Mouse (Mus musculus): ENCODE measurements around the gene Crtap. TPM values are rescaled to one million over a fixed set of nuclear protein-coding genes. Genes with fewer than 3 reads are reported as not detected.
"Not testable (repeated sequence)": the region's sequence is repeated elsewhere in the genome, so short reads cannot be mapped to it uniquely, and the experiment has no call there.

The Crtap gene
- polyA plus RNA-seq, 1 experiment = 12.9 TPM

DNA sequence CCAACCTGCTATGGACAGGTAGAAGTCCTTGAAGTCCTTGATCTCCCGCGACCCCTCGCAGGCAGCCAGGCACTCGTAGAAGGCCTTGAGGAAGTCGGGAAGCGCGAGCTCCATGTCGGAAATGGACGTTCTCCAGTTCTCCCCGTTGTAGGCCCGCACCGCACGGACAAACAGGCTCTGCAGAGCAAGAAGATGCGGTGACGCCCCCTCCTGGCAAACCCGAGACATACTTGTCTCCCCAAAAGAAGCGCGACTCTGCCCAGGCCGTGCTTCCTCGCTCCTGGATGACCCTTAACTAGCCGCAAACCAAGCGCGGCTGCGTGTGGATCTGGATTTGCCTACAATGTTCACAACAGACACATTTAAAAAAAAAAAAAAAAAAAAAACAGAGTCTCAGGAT, 5.8 kb downstream of the Crtap start:
- H3K4me1 ChIP-seq (ENCODE audit: control insufficient read depth, insufficient read depth, low read length) = no peaks in the 10 kb centered on the region; the same call in 1 of the 2 replicates
- no peaks in the 10 kb centered on the region for H3K27me3 ChIP-seq (ENCODE audit: control insufficient read depth, insufficient read depth, low read length)
- H3K4me3 ChIP-seq (replicated peaks; ENCODE audit: insufficient read depth, low read depth, low read length) = no peak overlapping the region
- H3K27ac ChIP-seq (ENCODE audit: insufficient read depth, low read length) = no peak overlapping the region
- no peak for DNase-seq
- no peak for TF ChIP-seq CTCF (IDR thresholded peaks at IDR 0.05; ENCODE audit: borderline replicate concordance, insufficient read depth, low read depth, low read length)
- no peak for TF ChIP-seq POLR2A (IDR thresholded peaks at IDR 0.05; ENCODE audit: borderline replicate concordance, insufficient read depth, low read length)
- 90% methylated on average over 24 of the region's 24 CpGs for WGBS

GRCm38 (mm10) chr9:114382936-114383710, 7.4 kb downstream of the Crtap start:
- H3K27me3 ChIP-seq (ENCODE audit: control insufficient read depth, insufficient read depth, low read length) = no peaks in the 10 kb centered on the region
- H3K4me3 ChIP-seq (replicated peaks; ENCODE audit: insufficient read depth, low read depth, low read length) = no peak overlapping the region
- WGBS = 91% methylated on average over 17 of the region's 17 CpGs
- TF ChIP-seq POLR2A (IDR thresholded peaks at IDR 0.05; ENCODE audit: borderline replicate concordance, insufficient read depth, low read length) (no peak), CTCF (IDR thresholded peaks at IDR 0.05; ENCODE audit: borderline replicate concordance, insufficient read depth, low read depth, low read length) (no peak)
- H3K4me1 ChIP-seq (ENCODE audit: control insufficient read depth, insufficient read depth, low read length) = no peaks in the 10 kb centered on the region
- no peak for DNase-seq
- no peak overlapping the region for H3K27ac ChIP-seq (ENCODE audit: insufficient read depth, low read length)

- peak; percentile 21 to 26 for DNase-seq
- WGBS = 70% methylated on average over 17 of the region's 17 CpGs
- no peak overlapping the region for H3K27ac ChIP-seq (ENCODE audit: insufficient read depth, low read length)
Observed at GRCm38 (mm10) chr9:114380881-114381733, 9.4 kb downstream of the Crtap start.

GRCm38 (mm10) chr9:114379871-114380270, 10.6 kb downstream of the Crtap start:
- no peak for DNase-seq
- no peak for TF ChIP-seq POLR2A (IDR thresholded peaks at IDR 0.05; ENCODE audit: borderline replicate concordance, insufficient read depth, low read length)
- TF ChIP-seq CTCF (IDR thresholded peaks at IDR 0.05; ENCODE audit: borderline replicate concordance, insufficient read depth, low read depth, low read length) = no peak

More at GRCm38 (mm10) chr9:114380881-114381733, 9.4 kb downstream of the Crtap start:
- no peaks in the 10 kb centered on the region for H3K27me3 ChIP-seq (ENCODE audit: control insufficient read depth, insufficient read depth, low read length)
- peak; percentile 42; the same call in 1 of the 2 replicates for TF ChIP-seq CTCF (IDR thresholded peaks at IDR 0.05; ENCODE audit: borderline replicate concordance, insufficient read depth, low read depth, low read length)
- TF ChIP-seq POLR2A (IDR thresholded peaks at IDR 0.05; ENCODE audit: borderline replicate concordance, insufficient read depth, low read length) = no peak
- no peak overlapping the region for H3K4me3 ChIP-seq (replicated peaks; ENCODE audit: insufficient read depth, low read depth, low read length)
- H3K4me1 ChIP-seq (ENCODE audit: control insufficient read depth, insufficient read depth, low read length) = no peaks in the 10 kb centered on the region

DNA sequence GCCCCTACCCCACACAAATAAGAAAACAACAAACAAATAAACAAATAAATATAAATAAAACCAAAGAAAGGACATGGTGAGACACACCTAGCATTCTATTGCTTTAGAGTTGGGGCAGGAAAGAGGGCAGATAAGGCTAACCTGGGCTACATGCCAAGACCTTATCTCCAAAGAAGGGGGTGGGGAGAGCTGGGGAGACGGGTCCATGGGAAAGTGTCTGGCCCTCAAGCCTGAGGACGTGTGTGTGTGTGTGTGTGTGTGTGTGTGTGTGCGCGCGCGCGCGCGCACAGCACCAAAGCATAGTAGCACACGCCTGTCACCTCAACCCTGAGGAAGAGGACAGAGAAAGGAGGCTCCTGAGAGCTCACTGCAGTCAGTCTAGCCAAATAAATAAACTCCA, 13.3 kb downstream of the Crtap start:
- H3K4me3 ChIP-seq (replicated peaks; ENCODE audit: insufficient read depth, low read depth, low read length) = no peak overlapping the region
- TF ChIP-seq POLR2A (IDR thresholded peaks at IDR 0.05; ENCODE audit: borderline replicate concordance, insufficient read depth, low read length) = no peak
- no peak for TF ChIP-seq CTCF (IDR thresholded peaks at IDR 0.05; ENCODE audit: borderline replicate concordance, insufficient read depth, low read depth, low read length)
- no peaks in the 10 kb centered on the region for H3K27me3 ChIP-seq (ENCODE audit: control insufficient read depth, insufficient read depth, low read length)
- H3K4me1 ChIP-seq (ENCODE audit: control insufficient read depth, insufficient read depth, low read length) = no peaks in the 10 kb centered on the region
- 91% methylated on average over 10 of the region's 10 CpGs for WGBS
- no peak overlapping the region for H3K27ac ChIP-seq (ENCODE audit: insufficient read depth, low read length)
- DNase-seq = no peak

More at GRCm38 (mm10) chr9:114379871-114380270, 10.6 kb downstream of the Crtap start:
- no peaks in the 10 kb centered on the region for H3K4me1 ChIP-seq (ENCODE audit: control insufficient read depth, insufficient read depth, low read length)
- H3K27ac ChIP-seq (ENCODE audit: insufficient read depth, low read length) = no peak overlapping the region
- no peak overlapping the region for H3K4me3 ChIP-seq (replicated peaks; ENCODE audit: insufficient read depth, low read depth, low read length)
- no peaks in the 10 kb centered on the region for H3K27me3 ChIP-seq (ENCODE audit: control insufficient read depth, insufficient read depth, low read length)
- 89% methylated on average over 12 of the region's 12 CpGs for WGBS

DNA sequence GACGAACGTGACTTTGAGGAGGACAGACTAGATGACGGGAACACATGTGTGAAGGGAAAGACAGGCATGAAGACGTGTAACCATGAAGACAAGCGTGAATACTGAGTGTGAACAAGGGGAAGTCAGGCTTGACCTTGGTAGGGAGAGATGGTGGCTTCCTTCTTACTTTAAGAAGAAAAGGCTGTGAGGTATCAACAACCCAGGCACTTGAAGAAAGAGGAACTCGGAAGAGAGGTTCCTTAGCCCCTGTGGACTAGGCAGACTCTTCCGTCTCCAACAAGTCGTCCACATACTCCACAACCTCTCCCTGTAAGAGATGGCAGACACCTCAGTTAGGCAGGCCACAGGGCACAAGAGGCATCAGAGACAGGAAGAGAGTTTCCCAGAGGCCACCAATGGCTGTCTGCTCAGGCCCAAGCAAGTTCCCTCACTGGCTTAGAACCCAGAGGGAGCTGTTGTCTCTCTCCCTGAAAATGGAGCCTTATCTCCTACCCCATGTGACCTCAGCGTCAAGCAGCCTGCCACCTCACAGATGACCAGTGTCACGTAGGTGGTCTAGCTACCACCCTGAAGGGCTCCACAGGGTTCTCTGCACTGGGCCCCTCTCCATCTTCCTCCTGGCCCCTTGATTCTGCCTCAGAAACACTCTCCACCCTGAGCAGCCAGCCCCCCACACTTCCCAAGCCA, 15.1 kb downstream of the Crtap start:
- no peak for DNase-seq
- Histone ChIP-seq H3K27me3 (ENCODE audit: control insufficient read depth, insufficient read depth, low read length) (no peaks in the 10 kb centered on the region), H3K4me1 (ENCODE audit: control insufficient read depth, insufficient read depth, low read length) (no peaks in the 10 kb centered on the region), H3K4me3 (replicated peaks; ENCODE audit: insufficient read depth, low read depth, low read length) (no peak overlapping the region), H3K27ac (ENCODE audit: insufficient read depth, low read length) (no peak overlapping the region)
- 90% methylated on average over 10 of the region's 10 CpGs for WGBS
- TF ChIP-seq POLR2A (IDR thresholded peaks at IDR 0.05; ENCODE audit: borderline replicate concordance, insufficient read depth, low read length) (no peak), CTCF (IDR thresholded peaks at IDR 0.05; ENCODE audit: borderline replicate concordance, insufficient read depth, low read depth, low read length) (no peak)

- H3K4me1 ChIP-seq (ENCODE audit: control insufficient read depth, insufficient read depth, low read length); DNase-seq; H3K4me3 ChIP-seq (replicated peaks; ENCODE audit: insufficient read depth, low read depth, low read length); H3K27me3 ChIP-seq (ENCODE audit: control insufficient read depth, insufficient read depth, low read length); H3K27ac ChIP-seq (ENCODE audit: insufficient read depth, low read length): not testable (repeated sequence)
- 23% methylated on average over 5 of the region's 5 CpGs for WGBS
Observed at GRCm38 (mm10) chr9:114371717-114372116, 18.8 kb downstream of the Crtap start.

DNA sequence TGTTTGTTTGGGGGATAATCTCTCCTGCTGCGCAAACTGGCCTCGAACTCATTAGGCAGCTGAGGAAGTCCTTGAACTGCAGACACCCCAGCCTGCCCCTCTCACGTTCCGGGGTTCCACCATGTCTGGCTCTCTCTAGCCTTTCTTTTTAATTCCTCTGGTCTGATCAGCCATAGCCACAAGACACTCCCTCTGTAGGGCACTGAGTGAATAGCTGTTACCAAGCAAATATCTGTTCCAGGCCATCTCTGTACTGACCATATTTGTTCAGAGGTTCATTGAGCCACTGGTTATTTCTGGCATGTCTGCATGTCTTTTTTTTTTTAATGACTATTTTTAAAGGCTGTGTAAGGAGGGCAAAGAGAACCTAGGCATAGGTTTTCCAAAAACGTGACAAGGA, 21.1 kb downstream of the Crtap start:
- H3K27ac ChIP-seq (ENCODE audit: insufficient read depth, low read length); H3K4me1 ChIP-seq (ENCODE audit: control insufficient read depth, insufficient read depth, low read length); H3K4me3 ChIP-seq (replicated peaks; ENCODE audit: insufficient read depth, low read depth, low read length); DNase-seq; H3K27me3 ChIP-seq (ENCODE audit: control insufficient read depth, insufficient read depth, low read length): not testable (repeated sequence)
- WGBS = 75% methylated on average over 5 of the region's 5 CpGs

Data from cerebellum, adult 2 months (tissue).